Mouse (Mus musculus) heart, adult 18-20 months (tissue): ENCODE data around the gene Ngp. TPM values are rescaled to one million over a fixed set of nuclear protein-coding genes. Genes with fewer than 3 reads are reported as not detected.

ENCODE experiments used
- DNase-seq, 2 experiments: peaks; one replicate each; pipeline ENCODE4 v3.0.0; 2021 to 2022; ENCODE audit warnings: mixed read lengths in 1 of 2
- total RNA-seq, 2 experiments: library from RNA; stranded (reverse); gene quantifications; 2 replicates each; pipeline ENCODE4 v1.2.3; 2021

Gene Ngp
- total RNA-seq, 2 experiments from 2014 or later: not detected

- DNase-seq: no peak
Observed at GRCm38 (mm10) chr9:110436041-110436440, 16.5 kb downstream of the Ngp start.

DNA sequence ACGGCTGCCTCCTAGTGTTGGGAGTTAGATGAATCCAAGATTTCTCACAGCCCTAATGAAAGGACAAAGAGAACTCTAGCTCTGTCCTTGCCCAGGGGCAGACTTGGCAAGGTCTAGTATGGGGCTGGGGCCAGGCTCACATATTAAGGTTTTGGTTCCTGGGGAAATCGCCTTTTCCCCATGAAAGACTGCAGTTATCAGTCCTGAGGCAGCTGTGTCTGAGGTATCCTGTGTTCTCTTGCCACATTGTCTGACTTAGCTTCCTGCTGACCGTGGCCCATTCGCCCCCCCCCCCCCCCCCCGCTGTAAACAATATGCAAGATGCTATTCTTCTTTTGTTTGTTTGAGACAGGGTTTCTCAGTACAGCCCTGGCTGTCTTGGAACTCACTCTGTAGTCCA is 20.5 kb downstream of the Ngp start:
- no peak for DNase-seq

DNA sequence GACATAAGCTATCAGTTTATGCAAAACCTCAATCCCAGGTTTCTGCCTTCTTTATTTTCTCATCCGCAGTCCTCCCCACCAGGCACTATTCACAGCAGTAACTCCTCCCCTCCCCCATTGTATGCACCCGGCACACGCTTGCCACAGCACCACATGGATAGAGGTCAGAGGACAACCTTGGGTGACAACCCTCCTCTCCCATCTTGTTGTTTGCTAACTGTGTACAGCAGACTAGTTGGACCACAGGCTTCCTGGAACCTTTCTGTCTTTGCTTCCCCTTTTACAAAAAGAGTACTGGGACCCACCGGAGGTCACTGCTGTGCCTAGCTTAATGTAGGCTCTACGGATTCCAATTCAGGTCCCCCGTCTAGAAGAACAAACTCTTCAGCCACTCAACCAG is 21.0 kb downstream of the Ngp start:
- no peak for DNase-seq

DNA sequence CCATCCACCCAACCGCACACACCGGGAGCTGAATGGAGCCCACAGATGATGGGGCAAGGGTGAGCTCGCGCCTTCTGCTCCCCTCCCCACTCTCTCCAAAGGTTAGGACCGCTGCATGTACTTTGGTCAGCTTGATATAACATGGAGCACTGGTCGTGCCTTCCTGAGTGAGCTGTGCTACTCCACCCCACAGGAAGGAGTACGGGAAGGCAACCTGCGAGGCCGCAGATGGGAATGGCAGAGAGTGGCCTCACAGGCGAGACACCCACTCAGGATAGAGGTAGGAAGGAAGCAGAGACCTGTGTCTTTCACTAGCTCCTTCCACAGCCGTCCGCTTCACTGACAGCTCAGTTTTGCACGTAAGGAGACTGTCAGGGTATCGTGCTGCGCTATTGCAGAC is 28.8 kb downstream of the Ngp start:
- no peak for DNase-seq

DNA sequence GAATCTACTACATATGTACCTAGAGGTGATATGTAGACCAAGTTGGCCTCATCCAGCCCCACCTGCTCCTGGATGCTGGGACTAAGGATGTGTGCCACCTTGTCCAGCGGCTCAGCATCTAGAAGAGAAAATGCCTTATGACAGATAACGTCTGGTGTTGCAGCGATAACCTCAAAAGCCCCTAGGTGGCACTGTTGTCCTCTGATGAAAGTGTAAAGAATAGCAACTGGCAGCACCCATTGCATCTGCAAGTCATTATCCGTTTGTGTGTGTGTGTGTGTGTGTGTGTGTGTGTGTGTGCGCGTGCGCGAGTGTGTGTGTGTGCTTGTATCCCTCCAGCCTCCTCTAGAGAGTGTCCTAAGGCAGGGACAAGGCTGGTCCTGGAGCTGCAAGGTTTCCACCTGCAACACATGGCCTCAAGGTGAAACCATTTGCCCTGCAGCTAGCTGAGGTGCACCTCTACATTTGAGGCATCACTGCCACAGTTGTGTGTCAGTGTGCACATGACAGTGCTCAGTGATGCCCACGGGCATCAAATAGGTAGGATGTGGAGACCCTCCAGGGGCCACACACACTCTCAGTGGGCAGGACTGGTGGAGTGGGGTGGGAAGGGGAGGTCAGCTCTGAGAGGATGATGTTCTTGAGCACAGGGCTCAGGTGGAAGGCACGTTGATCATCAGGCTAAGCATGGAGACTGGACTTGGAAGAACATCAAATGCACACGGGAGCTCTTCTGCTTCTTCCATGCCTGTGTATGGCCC is 29.5 kb downstream of the Ngp start:
- peak; percentile 71 to 85 for DNase-seq

DNA sequence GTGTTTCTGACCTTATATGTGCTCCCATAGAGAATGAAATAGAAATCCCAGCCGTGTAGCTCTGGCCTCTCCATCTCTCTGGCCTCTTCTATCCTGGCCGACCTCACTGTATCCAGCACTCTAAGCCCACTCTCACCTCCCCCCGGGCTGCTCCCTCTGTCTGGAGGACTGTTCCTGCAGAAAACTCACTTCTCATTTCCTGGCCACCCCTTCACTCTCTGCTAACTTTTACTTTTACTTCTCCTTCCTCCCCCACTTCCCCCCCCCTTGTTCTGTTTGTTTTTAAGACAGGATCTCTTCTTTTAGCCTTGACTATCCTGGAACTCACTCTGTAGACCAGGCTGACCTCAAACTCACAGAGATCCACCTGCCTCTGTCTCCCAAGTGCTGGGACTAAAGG is 33.0 kb downstream of the Ngp start:
- DNase-seq: no peak

DNA sequence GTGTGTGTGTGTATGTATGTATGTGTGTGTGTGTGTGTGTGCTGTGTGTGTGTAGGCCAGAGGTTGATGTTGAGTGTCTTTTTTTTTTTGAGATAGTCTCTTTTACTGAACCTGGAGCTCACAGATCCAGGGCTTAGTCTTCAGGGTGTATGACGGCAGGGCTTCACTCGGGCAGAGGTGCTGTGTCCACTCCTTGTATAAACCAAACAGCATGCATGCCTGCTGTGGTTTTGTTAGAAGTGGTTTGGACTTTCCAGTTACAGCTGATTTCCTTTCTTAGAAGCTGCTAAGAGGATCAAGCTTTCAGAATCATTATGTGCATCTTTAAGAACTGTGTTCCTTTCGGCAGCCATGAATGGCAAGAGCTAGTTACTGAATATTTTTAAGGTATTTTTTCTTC is 38.4 kb downstream of the Ngp start:
- DNase-seq: no peak

- peak; percentile 19 to 60 for DNase-seq
Observed at GRCm38 (mm10) chr9:110459145-110459727, 39.7 kb downstream of the Ngp start.

- no peak for DNase-seq
Observed at GRCm38 (mm10) chr9:110460884-110461815, 41.6 kb downstream of the Ngp start.

DNA sequence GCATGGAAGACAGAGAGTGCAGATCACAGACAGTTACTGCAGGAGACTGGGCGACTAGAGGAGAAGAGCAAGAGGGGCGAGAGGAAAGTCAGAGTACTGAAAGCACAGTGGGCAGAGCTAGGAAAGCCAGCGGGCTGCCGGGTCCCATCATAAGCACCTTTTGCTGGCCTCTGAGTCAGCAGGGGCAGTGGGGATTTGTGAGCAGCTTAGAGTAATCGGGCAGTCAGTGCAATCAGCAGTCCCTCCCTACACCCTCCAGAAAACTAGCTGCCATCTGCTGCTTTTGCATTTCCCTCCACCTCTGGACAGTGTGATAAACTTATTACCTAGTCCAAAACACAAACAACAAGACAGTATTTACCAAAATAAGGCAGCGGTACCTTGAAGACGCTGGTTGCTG is 42.8 kb downstream of the Ngp start:
- DNase-seq: no peak

DNA sequence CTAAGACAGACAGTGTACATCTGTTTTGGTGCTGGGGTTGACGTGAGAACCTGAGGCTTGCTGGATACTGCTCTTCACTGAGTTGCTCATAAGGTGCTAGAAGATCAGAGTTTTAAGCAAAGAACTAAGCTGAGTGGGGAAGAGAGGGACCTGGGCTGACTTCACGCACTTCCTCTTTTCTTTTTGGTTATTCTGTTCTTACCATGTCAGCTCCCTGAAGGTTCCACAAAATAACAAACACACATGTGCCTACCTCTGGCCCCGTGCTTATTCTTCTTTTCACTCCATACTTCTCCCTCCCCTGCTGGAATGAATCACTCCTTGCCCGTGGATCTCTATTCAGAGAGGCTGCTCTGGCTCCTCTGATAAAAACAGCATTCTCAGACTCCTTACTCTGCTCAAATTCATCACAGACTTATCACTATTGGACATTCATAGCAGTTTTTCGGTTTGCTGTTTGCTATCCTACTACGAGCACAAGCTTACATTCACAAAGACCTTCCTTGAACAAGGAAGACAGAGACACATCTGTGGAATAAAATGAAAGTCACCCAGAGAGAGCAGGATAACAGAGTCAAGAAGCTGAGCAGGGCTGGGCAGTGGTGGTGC is 44.5 kb downstream of the Ngp start:
- DNase-seq: no peak

DNA sequence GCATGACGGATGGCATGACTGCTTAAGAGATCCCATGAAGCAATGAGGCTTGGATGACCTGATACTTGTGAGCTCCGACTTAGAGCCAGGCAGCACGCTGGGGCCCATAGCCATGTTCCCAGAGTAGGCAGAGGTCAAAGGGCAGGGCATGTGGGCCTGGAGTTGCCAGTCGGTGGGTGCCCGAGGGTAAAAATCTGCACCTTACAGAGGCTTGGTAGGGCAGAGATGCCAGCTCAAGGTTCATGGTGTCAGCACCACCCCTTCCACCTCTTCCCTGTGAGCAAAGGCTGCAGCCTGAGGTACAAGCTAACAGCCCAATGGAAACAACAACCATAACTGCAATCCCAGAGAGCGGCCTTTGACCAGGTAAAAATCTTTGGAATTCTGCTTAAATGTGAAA is 45.8 kb downstream of the Ngp start:
- no peak for DNase-seq

GRCm38 (mm10) chr9:110466179-110466578 is 46.6 kb downstream of the Ngp start:
- DNase-seq: peak in 1 of 2 experiments; percentile 39

Other genes with a start within 250 kb of the Ngp start
- gene Cspg5, start 176.0 kb upstream of the Ngp start, total RNA-seq: under 1 TPM in 1 of 2 experiments, not detected in 1; 0.39 TPM
- gene Elp6, start 114.6 kb upstream of the Ngp start, total RNA-seq: 1 to 10 TPM; 1.8 to 2.7 TPM
- gene Scap, start 86.5 kb upstream of the Ngp start, total RNA-seq: 10 to 100 TPM; 23.8 to 31.3 TPM
- 10 to 100 TPM; 13.4 to 14.6 TPM for gene Ptpn23, start 11.5 kb upstream of the Ngp start, total RNA-seq
- 10 to 100 TPM; 12.4 to 14.0 TPM for gene Klhl18, start 56.9 kb downstream of the Ngp start, total RNA-seq
- 1 to 10 TPM in 1 of 2 experiments, under 1 TPM in 1; 0.27 to 1.3 TPM for gene Kif9, start 57.2 kb downstream of the Ngp start, total RNA-seq
- gene Setd2, start 112.8 kb downstream of the Ngp start, total RNA-seq: 10 to 100 TPM; 39.7 to 40.5 TPM
- gene Nradd, start 204.7 kb downstream of the Ngp start, total RNA-seq: 1 to 10 TPM; 1.4 to 2.0 TPM
- 1 to 10 TPM; 6.8 to 7.6 TPM for gene Nbeal2, start 234.4 kb downstream of the Ngp start, total RNA-seq
- 10 to 100 TPM; 57.3 to 61.5 TPM for gene Ccdc12, start 236.8 kb downstream of the Ngp start, total RNA-seq